ENCODE assay signal across 10 mouse cellular contexts in the genomic region with DNA sequence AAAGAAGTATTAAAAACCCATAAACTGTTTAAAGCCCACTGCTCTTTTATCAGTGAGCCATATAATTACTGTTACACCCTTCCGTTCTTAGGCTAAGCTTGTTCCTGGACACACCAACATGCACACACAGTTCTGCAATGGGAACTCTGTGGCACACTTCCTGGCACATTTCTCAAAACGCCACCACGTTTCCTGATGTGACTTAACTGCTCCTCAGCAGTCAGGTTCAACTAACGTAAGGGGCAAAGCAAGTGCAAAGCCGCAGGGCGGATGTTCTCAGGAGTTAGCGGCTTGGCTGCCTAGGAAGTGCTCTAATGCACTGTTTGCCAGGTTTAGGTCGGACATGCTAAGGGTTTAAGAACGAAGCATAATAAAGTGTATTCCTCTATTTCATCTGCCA. TPM values are rescaled to one million over a fixed set of nuclear protein-coding genes. Genes with fewer than 3 reads are reported as not detected.
DNase-seq lines count a peak whose midpoint lies in the region; ATAC-seq and TF ChIP-seq lines count a peak whose summit lies in the region.
"Had no signal": no experiment of that assay in that cellular context is flagged by ENCODE, and none has a peak within 500 bp of the region (broad histone marks: within the 10 kb centered on the region; RNA-seq: fewer than 3 reads in every experiment).

No protein-coding gene starts in this region.

- no peak overlapping the region for H3K4me3 ChIP-seq in heart, adult 2 months
- no peak overlapping the region for H3K4me3 ChIP-seq in lung, postnatal 0 days (ENCODE audit: low read depth, low read length)
- no peak overlapping the region for H3K4me3 ChIP-seq in hindbrain, embryonic 13.5 days
- H3K4me3 ChIP-seq in embryonic facial prominence, embryonic 10.5 days = no peak overlapping the region

- H3K9ac ChIP-seq in heart, adult 2 months (ENCODE audit: low read depth, low read length) = no peak overlapping the region
- H3K9ac ChIP-seq in lung, postnatal 0 days (replicated peaks; ENCODE audit: low read depth) = no peak overlapping the region
- no peak overlapping the region for H3K9ac ChIP-seq in hindbrain, embryonic 13.5 days

- no peak overlapping the region for H3K4me2 ChIP-seq in lung, postnatal 0 days (replicated peaks; ENCODE audit: low read depth, low read length)
- no peak overlapping the region for H3K4me2 ChIP-seq in hindbrain, embryonic 13.5 days

- no peaks in the 10 kb centered on the region for H3K27me3 ChIP-seq in heart, adult 2 months (ENCODE audit: control insufficient read depth, insufficient read depth, low read length)
- no peaks in the 10 kb centered on the region for H3K27me3 ChIP-seq in lung, postnatal 0 days (replicated peaks; ENCODE audit: insufficient read depth, low read length)
- no peaks in the 10 kb centered on the region for H3K27me3 ChIP-seq in hindbrain, embryonic 13.5 days
- no peaks in the 10 kb centered on the region for H3K27me3 ChIP-seq in embryonic facial prominence, embryonic 10.5 days (replicated peaks; ENCODE audit: low read depth, poor library complexity, severe bottlenecking)

- TF ChIP-seq EP300 in heart, adult 2 months (IDR thresholded peaks at IDR 0.05; ENCODE audit: insufficient read depth, low read depth, low read length) = no peak
- TF ChIP-seq EP300 in lung, postnatal 0 days (IDR thresholded peaks at IDR 0.05) = peak; percentile 88

- TF ChIP-seq POLR2A in heart, adult 2 months (IDR thresholded peaks at IDR 0.05; ENCODE audit: insufficient read depth, low read depth, low read length) = no peak

- peaks cover 46% of the 10 kb centered on the region for H3K4me1 ChIP-seq in heart, adult 2 months (ENCODE audit: control insufficient read depth, insufficient read depth, low read length)
- H3K4me1 ChIP-seq in lung, postnatal 0 days (ENCODE audit: insufficient read depth, low read depth, low read length) = peaks cover 6% of the 10 kb centered on the region; the same call in 1 of the 2 replicates
- peaks cover 8% of the 10 kb centered on the region for H3K4me1 ChIP-seq in hindbrain, embryonic 13.5 days (replicated peaks)
- H3K4me1 ChIP-seq in embryonic facial prominence, embryonic 10.5 days = peaks cover 74% of the 10 kb centered on the region

- no peak for TF ChIP-seq CTCF in heart, adult 2 months (IDR thresholded peaks at IDR 0.05)
- no peak for TF ChIP-seq CTCF in lung, postnatal 0 days (IDR thresholded peaks at IDR 0.05)

- WGBS in heart, adult 2 months = 32% methylated on average over 9 of the region's 9 CpGs
- WGBS in lung, postnatal 0 days = 56% methylated on average over 9 of the region's 9 CpGs
- 90% methylated on average over 9 of the region's 9 CpGs for WGBS in hindbrain, embryonic 13.5 days
- WGBS in embryonic facial prominence, embryonic 10.5 days = 80% methylated on average over 9 of the region's 9 CpGs

- peak; percentile 80 to 82 for ATAC-seq in hematopoietic stem cell, adult 5-6 weeks (replicated peaks in 1 of 2; ENCODE audit: insufficient read depth in 1 of 2, low FRiP score in 2 of 2, low TSS enrichment in 1 of 2, low read depth in 1 of 2, poor library complexity in 2 of 2, severe bottlenecking in 2 of 2)
- ATAC-seq in lung, postnatal 0 days = peak; percentile 69
- no peak for ATAC-seq in hindbrain, embryonic 13.5 days (ENCODE audit: low FRiP score)

- H3K9me3 ChIP-seq in lung, postnatal 0 days (ENCODE audit: low read length) = no peaks in the 10 kb centered on the region
- no peaks in the 10 kb centered on the region for H3K9me3 ChIP-seq in hindbrain, embryonic 13.5 days
- no peaks in the 10 kb centered on the region for H3K9me3 ChIP-seq in embryonic facial prominence, embryonic 10.5 days

- intact Hi-C loops in heart, adult 2 months (cut with DNase I) = no loop called here
- intact Hi-C loops in heart, postnatal 25 days (cut with DNase I) = no loop called here

- peaks cover 39% of the 10 kb centered on the region for H3K36me3 ChIP-seq in heart, adult 2 months (ENCODE audit: control insufficient read depth, insufficient read depth, low read length)
- no peaks in the 10 kb centered on the region for H3K36me3 ChIP-seq in lung, postnatal 0 days (ENCODE audit: insufficient read depth, low read length)
- no peaks in the 10 kb centered on the region for H3K36me3 ChIP-seq in hindbrain, embryonic 13.5 days
- H3K36me3 ChIP-seq in embryonic facial prominence, embryonic 10.5 days (replicated peaks) = no peaks in the 10 kb centered on the region

- H3K79me2 ChIP-seq in heart, adult 2 months (replicated peaks; ENCODE audit: control insufficient read depth, insufficient read depth, low read length) = peaks cover 6% of the 10 kb centered on the region

- peak in 1 of 2 experiments; percentile 54 for DNase-seq in heart, adult 2 months
- DNase-seq in heart, postnatal 25 days (ENCODE audit: low spot score) = no peak
- DNase-seq in lung, postnatal 0 days (ENCODE audit: low spot score) = peak; percentile 62
- DNase-seq in thymus, postnatal 10 days (ENCODE audit: low spot score in 2 of 2) = peak; percentile 62 to 72
- no peak for DNase-seq in right cerebral cortex, postnatal 10 days (ENCODE audit: low spot score in 2 of 2)
- DNase-seq in embryonic facial prominence, embryonic 10.5 days (ENCODE audit: low spot score) = no peak
- DNase-seq: gastrocnemius, postnatal 36 days; left cerebral cortex, postnatal 4 days had no signal

- peak overlapping the region; percentile 3; the same call in 1 of the 2 replicates for H3K27ac ChIP-seq in heart, adult 2 months
- H3K27ac ChIP-seq in lung, postnatal 0 days (ENCODE audit: low read length) = no peak overlapping the region
- H3K27ac ChIP-seq in hindbrain, embryonic 13.5 days = no peak overlapping the region
- H3K27ac ChIP-seq in embryonic facial prominence, embryonic 10.5 days (replicated peaks) = no peak overlapping the region

RNA-seq across cellular contexts. Expression of gene Trak2, which starts 17.0 kb away (rescaled TPM):
- 100 to 1,000 TPM; 179 to 232 TPM for total RNA-seq in heart, adult 2 months (2021)
- polyA plus RNA-seq in heart, adult 2 months (2012; rRNA removed) = 71.4 and 94.1 TPM in 2 replicates
- total RNA-seq in heart, postnatal 25 days (2021) = 100 to 1,000 TPM; 185 to 192 TPM
- total RNA-seq in hematopoietic stem cell, adult 5-6 weeks (2017) = 33.5 and 35.1 TPM in 2 replicates
- 10.1 and 12.3 TPM in 2 replicates for polyA plus RNA-seq in lung, postnatal 0 days (2015; fragmentation: Nextera tagmentation; extraction: Ambion mirVana)
- 15.8 and 18.7 TPM in 2 replicates for polyA plus RNA-seq in hindbrain, embryonic 13.5 days (2015; fragmentation: Nextera tagmentation; extraction: Ambion mirVana)
- polyA plus RNA-seq in embryonic facial prominence, embryonic 10.5 days (2016; fragmentation: Nextera tagmentation; extraction: Ambion mirVana) = 9.5 and 9.9 TPM in 2 replicates

RNA-seq across cellular contexts. Expression of gene Stradb, which starts 17.1 kb away (rescaled TPM):
- 10 to 100 TPM; 61.3 to 81.4 TPM for total RNA-seq in heart, adult 2 months (2021)
- 28.5 and 47.3 TPM in 2 replicates for polyA plus RNA-seq in heart, adult 2 months (2012; rRNA removed)
- total RNA-seq in heart, postnatal 25 days (2021) = 10 to 100 TPM; 55.0 to 57.1 TPM
- total RNA-seq in hematopoietic stem cell, adult 5-6 weeks (2017) = 14.6 and 15.0 TPM in 2 replicates
- 19.8 and 21.6 TPM in 2 replicates for polyA plus RNA-seq in lung, postnatal 0 days (2015; fragmentation: Nextera tagmentation; extraction: Ambion mirVana)
- polyA plus RNA-seq in hindbrain, embryonic 13.5 days (2015; fragmentation: Nextera tagmentation; extraction: Ambion mirVana) = 84.7 and 85.4 TPM in 2 replicates
- 27.2 and 27.7 TPM in 2 replicates for polyA plus RNA-seq in embryonic facial prominence, embryonic 10.5 days (2016; fragmentation: Nextera tagmentation; extraction: Ambion mirVana)

Comparison
In these comparisons a context has a peak if more than half of its experiments do, and no peak if none do; other contexts are left out.
1. DNase-seq: peak in lung, postnatal 0 days (single experiment) and thymus, postnatal 10 days (2 of 2); none in heart, postnatal 25 days (single experiment), right cerebral cortex, postnatal 10 days (0 of 2) and embryonic facial prominence, embryonic 10.5 days (single experiment).